Mouse (Mus musculus) CH12.LX (cell line): ENCODE measurements around the gene Sept9.

Source experiments
- CTCF ChIP-seq, 2 experiments: IDR thresholded peaks in 1 of 2; conservative IDR thresholded peaks in 1 of 2; 2 replicates each; pipeline ENCODE4 v1.5.1; 2011 to 2012; ENCODE audit warnings: low read depth in 2 of 2, low read length in 2 of 2, improper control_type of control experiment in 1 of 2, inconsistent platforms in 1 of 2, mild to moderate bottlenecking in 1 of 2, moderate library complexity in 1 of 2
- GABPA ChIP-seq: IDR thresholded peaks from 2 replicates; pipeline ENCODE4 v1.6.1; 2012; ENCODE audit warnings: low read depth, low read length, improper control_type of control experiment, inconsistent platforms; ENCODE audit not compliant: insufficient replicate concordance
- MAX ChIP-seq: IDR thresholded peaks from 2 replicates; pipeline ENCODE4 v1.6.1; 2011; ENCODE audit warnings: low read length, improper control_type of control experiment
- NELFE ChIP-seq: IDR thresholded peaks from 2 replicates; pipeline ENCODE4 v1.6.1; 2011; ENCODE audit warnings: low read depth, low read length, improper control_type of control experiment
- POLR2A ChIP-seq: IDR thresholded peaks from 2 replicates; pipeline ENCODE4 v1.6.1; 2011; ENCODE audit warnings: low read depth, mild to moderate bottlenecking, improper control_type of control experiment, low read length
- RAD21 ChIP-seq: IDR thresholded peaks from 2 replicates; pipeline ENCODE4 v1.6.1; 2011; ENCODE audit warnings: low read depth, mild to moderate bottlenecking, low read length, improper control_type of control experiment, moderate library complexity
- SMC3 ChIP-seq: IDR thresholded peaks from 2 replicates; pipeline ENCODE4 v1.6.1; 2011; ENCODE audit warnings: low read depth, low read length, improper control_type of control experiment
- ZNF384 ChIP-seq: IDR thresholded peaks from 2 replicates; pipeline ENCODE4 v1.6.1; 2012; ENCODE audit warnings: low read depth, low read length, improper control_type of control experiment, inconsistent platforms

DNA sequence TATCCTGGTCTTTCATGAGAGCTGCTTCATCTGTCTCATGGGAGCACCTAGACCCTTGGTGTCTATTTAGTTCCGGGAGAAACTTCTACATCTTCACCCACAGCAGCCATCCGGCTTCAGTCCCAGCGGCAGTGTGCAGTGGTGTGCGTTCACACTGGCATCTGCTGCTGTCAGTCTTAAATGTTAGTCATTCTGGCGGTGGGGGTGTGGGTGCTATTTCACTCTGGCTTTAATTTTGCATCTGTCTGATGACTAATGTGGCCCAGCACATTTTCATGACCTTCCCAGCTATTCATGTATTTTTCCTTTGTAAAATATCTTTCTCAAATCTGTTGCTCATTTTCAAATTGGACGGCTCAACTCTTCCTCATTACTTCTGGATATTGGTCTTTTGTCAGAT lies 40.2 kb downstream of the Sept9 start:
- TF ChIP-seq CTCF (conservative IDR thresholded peaks at IDR 0.05 in 1 of 2, IDR thresholded peaks at IDR 0.05 in 1 of 2; ENCODE audit: low read depth in 2 of 2, low read length in 2 of 2) (no peak), RAD21 (no peak), POLR2A (no peak), NELFE (no peak), GABPA (no peak), SMC3 (no peak), MAX (no peak), ZNF384 (no peak)
